Mouse (Mus musculus) colon, adult 2 months (tissue): ENCODE measurements around the gene Arhgef25. TPM values are rescaled to one million over a fixed set of nuclear protein-coding genes. Genes with fewer than 3 reads are reported as not detected.

Experiments
- polyA plus RNA-seq: library from polyadenylated mRNA; depleted of rRNA; stranded (reverse); fragments of >200 nt; gene quantifications from 2 replicates; pipeline ENCODE4 v1.2.3, GENCODE M21; 2012; rRNA removed

Arhgef25 gene
- 25.9 and 29.4 TPM in 2 replicates for polyA plus RNA-seq

DNA sequence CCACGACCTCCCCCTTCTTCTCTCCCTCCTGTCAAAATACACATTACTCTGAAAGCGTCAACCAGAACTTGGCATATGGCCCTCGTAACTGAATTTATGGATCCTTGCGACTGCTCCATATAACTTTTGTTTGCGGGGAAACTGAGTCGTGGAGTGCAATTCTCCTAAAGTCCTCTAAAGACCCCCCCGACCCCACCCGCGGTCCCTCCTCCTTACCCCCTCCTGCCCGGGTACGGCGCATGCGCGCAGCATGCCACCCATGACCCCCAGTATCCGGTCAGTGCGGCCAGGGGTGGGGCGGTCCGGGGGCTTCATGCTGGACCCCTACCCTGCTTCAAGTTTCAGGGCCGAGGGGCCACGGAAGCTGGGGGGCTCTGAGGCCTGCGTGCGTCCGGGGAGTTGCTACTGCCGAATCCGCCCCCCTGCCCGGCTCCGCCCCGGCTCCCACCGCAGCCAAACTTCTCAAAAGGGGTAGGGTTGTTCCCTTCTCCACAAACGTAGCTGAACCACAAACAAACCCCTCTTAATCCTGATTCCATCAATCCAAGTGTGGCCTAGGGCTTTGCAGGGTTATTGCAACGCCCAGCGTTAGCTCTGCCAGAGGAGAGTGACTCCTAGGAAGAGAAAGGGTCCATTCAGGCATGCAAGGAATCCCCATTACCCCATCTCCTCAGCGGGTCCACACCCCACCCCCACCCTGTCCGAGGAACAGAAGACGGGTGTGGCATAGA lies at the start of gene Arhgef25:
Arhgef25 (minus strand) TSS at position 433 of the 731 bp plus-strand sequence.

DNA sequence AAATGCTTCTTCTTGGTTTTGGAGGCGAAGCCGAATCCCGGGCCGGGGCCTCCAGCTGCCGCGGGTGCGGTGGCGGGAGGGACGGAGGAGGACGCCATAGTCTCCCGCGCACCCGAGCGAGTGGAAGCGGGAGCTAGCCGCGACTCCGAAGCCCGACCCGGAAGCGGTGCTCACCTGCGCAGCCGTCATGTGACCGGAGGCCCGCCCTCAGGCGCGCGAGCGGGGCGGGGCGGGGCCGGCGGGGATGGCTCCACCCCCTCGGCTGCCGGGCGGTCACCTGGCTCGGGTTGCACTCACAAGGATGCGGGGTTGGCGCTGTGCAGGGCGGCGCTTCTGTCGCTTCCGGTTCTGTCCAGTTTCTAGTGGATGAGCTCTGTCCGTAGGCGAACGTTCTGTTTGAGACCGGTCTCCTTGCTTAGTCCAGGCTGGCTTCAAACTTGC lies 21.6 kb upstream of the Arhgef25 start, which contains the start of gene Pip4k2c:
Pip4k2c (minus strand) TSS at position 172 of the 441 bp plus-strand sequence.

DNA sequence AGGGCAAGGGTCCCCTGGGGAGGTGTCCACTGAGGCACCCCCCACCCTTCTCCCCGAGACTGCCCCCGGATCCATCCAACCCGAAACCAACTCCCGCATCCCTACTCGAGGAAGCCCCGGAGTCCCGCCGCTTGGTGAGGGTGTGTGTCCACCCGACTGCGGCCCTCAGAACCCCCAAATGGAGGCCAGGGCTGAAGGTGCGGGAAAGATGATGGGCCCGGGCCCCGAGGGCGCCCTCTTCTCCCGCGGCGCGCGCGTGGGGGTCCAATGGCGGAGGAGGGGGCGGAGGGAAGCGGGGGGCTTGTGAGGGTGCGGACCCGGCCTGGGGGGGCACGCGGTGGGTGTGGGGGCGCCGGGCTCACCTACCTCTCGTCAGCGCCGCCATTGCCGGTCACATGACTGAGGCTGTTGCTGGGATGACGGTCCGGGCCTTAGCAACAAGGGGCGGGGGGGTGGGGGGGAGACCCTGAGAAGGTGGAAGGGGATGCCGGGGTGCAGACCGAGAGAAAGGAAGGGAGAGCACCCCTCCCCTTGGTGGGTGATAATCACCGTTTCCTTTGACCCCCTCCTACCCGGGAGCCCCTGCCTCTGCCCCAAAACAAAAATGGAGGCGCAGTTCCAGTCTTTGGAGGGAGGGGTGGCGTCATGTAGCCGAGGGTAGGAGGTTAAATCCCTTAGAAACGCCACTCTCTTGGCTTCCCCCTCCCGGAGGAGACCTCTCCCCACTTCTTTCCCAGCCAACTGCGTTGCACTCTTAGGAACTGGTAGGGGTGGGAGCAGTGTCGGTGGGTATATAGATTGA lies 5.6 kb upstream of the Arhgef25 start, which contains the start of gene Dtx3:
Dtx3 (minus strand) TSS at position 401 of the 802 bp plus-strand sequence.

DNA sequence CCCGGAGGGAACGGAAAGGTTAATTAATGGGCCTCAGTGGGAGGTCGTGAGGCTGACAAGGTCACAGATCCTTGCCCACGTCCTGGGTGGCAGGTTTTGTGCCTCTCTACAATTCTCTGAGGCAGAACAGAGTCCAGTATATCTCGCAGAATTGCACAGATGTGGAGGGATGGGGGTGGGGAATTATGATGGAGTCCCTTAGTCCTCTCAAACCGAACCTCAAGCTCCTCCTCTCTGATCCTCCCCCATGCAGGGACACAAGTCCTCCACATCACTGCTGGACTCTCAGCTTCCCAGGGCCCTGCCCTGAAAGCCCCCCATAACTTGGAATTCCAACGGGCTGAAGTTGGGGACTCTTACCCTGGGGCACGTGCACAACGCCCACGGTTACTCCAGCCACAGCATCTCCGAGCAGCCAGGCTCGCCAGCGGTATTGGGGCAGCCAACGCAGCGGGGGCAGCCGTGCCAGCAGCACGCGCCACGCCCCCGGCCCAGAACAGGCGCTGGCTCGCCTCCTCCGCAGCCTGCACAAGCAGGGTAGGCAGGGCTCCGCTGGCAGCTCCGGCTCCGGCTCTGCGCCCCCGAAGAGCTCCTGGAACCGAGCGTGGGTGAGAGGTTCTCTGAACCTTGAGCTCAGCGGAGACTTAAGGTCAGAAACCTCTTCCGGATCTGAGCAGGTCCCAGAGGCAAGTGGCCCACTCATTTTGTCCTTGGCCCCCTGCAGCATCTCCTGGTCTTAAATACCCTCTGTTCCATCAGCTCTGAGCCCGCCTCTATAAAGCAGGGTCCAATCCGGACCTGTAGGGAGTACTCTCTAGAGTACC lies 9.8 kb downstream of the Arhgef25 start, which contains the start of gene Slc26a10:
Slc26a10 (minus strand) TSS at position 775 of the 824 bp plus-strand sequence.

DNA sequence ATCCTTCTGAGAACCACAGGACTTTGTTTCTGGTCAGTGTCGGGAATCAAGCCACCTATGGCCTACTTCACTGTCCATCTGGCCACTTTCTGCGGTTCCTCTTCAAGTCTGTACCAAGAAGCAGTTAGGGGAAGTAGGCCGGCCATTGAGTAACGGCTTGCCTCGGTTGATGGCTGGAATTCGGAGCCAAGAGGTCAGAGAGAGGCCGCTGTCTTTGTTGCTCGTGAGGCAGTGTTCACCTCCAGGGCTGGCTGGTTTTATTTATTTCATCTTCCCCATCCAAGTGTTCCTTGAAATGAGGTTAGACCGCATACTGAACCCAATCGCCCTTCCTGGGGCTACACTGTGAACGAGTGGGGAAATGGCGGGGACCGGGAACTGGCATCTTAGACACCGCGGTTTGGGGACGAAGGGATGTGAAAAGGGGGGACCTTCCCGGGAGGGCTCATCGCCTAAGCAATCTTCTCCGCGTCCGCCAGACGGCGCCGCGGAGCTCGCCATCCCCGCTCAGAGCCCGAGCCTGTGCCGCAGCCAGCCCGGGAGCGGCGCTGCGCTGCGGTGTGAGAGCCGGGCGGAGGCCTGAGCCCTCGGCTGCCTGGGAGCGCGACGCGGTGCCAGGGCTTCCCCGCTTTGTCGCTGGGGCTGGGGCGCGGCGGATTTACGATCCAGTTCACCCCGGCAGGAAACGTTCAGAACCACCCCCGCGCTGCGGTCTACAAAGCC lies 25.1 kb downstream of the Arhgef25 start, which contains the start of gene B4galnt1:
B4galnt1 (plus strand) TSS at position 595 of the 723 bp plus-strand sequence.

Other genes starting within 250 kb of the Arhgef25 start
- gene Ctdsp2, start 211.4 kb downstream of the Arhgef25 start, polyA plus RNA-seq, result 136 and 151 TPM in 2 replicates
- gene Avil, start 189.4 kb downstream of the Arhgef25 start, polyA plus RNA-seq, result 1.1 and 1.5 TPM in 2 replicates
- 42.4 and 43.6 TPM in 2 replicates for gene Tsfm, start 159.2 kb downstream of the Arhgef25 start, polyA plus RNA-seq
- 19.1 and 19.7 TPM in 2 replicates for gene Mettl1, start 148.7 kb downstream of the Arhgef25 start, polyA plus RNA-seq
- 1.2 and 1.6 TPM in 2 replicates for gene Eef1akmt3, start 148.6 kb downstream of the Arhgef25 start, polyA plus RNA-seq
- 0.38 and 0.40 TPM in 2 replicates for gene Cyp27b1, start 141.8 kb downstream of the Arhgef25 start, polyA plus RNA-seq
- 8.6 and 8.9 TPM in 2 replicates for gene March9, start 129.9 kb downstream of the Arhgef25 start, polyA plus RNA-seq
- gene Cdk4, start 126.5 kb downstream of the Arhgef25 start, polyA plus RNA-seq, result 110 and 125 TPM in 2 replicates
- 42.2 and 78.0 TPM in 2 replicates for gene Tspan31, start 119.8 kb downstream of the Arhgef25 start, polyA plus RNA-seq
- 4.7 and 5.9 TPM in 2 replicates for gene Agap2, start 114.8 kb downstream of the Arhgef25 start, polyA plus RNA-seq
- 79.1 and 84.2 TPM in 2 replicates for gene Os9, start 69.0 kb downstream of the Arhgef25 start, polyA plus RNA-seq
- 131 and 138 TPM in 2 replicates for gene B4galnt1, start 24.9 kb downstream of the Arhgef25 start, polyA plus RNA-seq
- gene Slc26a10, start 9.4 kb downstream of the Arhgef25 start, polyA plus RNA-seq, result 1.8 and 5.0 TPM in 2 replicates
- gene Dtx3, start 5.6 kb upstream of the Arhgef25 start, polyA plus RNA-seq, result 80.9 and 90.8 TPM in 2 replicates
- gene Pip4k2c, start 21.5 kb upstream of the Arhgef25 start, polyA plus RNA-seq, result 40.9 and 52.5 TPM in 2 replicates
- 3.4 and 3.9 TPM in 2 replicates for gene Kif5a, start 73.3 kb upstream of the Arhgef25 start, polyA plus RNA-seq
- gene Dctn2, start 76.3 kb upstream of the Arhgef25 start, polyA plus RNA-seq, result 177 and 178 TPM in 2 replicates
- gene Mbd6, start 98.9 kb upstream of the Arhgef25 start, polyA plus RNA-seq, result 52.1 and 62.9 TPM in 2 replicates
- 40.6 and 45.2 TPM in 2 replicates for gene Mars, start 121.7 kb upstream of the Arhgef25 start, polyA plus RNA-seq
- gene Arhgap9, start 131.9 kb upstream of the Arhgef25 start, polyA plus RNA-seq, result 5.8 and 6.3 TPM in 2 replicates
- gene Gli1, start 151.9 kb upstream of the Arhgef25 start, polyA plus RNA-seq, result 16.4 and 20.1 TPM in 2 replicates
- not detected in 2 replicates for gene Inhbe, start 164.3 kb upstream of the Arhgef25 start, polyA plus RNA-seq
- gene Inhbc, start 180.3 kb upstream of the Arhgef25 start, polyA plus RNA-seq, result 0.06 and 0.07 TPM in 2 replicates
- 76.8 and 94.8 TPM in 2 replicates for gene R3hdm2, start 190.2 kb upstream of the Arhgef25 start, polyA plus RNA-seq